Mouse (Mus musculus) thymus, adult 18-20 months (tissue): ENCODE measurements around the gene Gm17482.
A peak's percentile ranks its signal among the peaks of the same experiment; 100 is the strongest.
"Not testable (repeated sequence)": the region's sequence is repeated elsewhere in the genome, so short reads cannot be mapped to it uniquely, and the experiment has no call there.

Experiments used
- DNase-seq, 2 experiments: peaks; one replicate each; pipeline ENCODE4 v3.0.0; 2022; ENCODE audit warnings: mixed read lengths in 2 of 2

The Gm17482 gene

GRCm38 (mm10) chr6:115227043-115227442 lies at the start of gene Gm17482:
Gene Gm17482 (plus strand): TSS chr6:115227343.
- no peak for DNase-seq

- no peak for DNase-seq
Measured at GRCm38 (mm10) chr6:115178826-115179225, 48.3 kb upstream of the Gm17482 start.

- no peak for DNase-seq
Measured at GRCm38 (mm10) chr6:115181094-115181493, 46.0 kb upstream of the Gm17482 start.

GRCm38 (mm10) chr6:115191111-115191510 lies 36.0 kb upstream of the Gm17482 start:
- DNase-seq: no peak

- no peak for DNase-seq
Measured at GRCm38 (mm10) chr6:115200753-115201152, 26.4 kb upstream of the Gm17482 start.

GRCm38 (mm10) chr6:115203029-115203428 lies 24.1 kb upstream of the Gm17482 start:
- no peak for DNase-seq

GRCm38 (mm10) chr6:115210187-115210586 lies 17.0 kb upstream of the Gm17482 start:
- DNase-seq: no peak

- no peak for DNase-seq
Measured at GRCm38 (mm10) chr6:115210820-115211219, 16.3 kb upstream of the Gm17482 start.

GRCm38 (mm10) chr6:115212132-115212903 lies 14.8 kb upstream of the Gm17482 start:
- DNase-seq: no peak

GRCm38 (mm10) chr6:115213129-115213528 lies 14.0 kb upstream of the Gm17482 start:
- DNase-seq: no peak

GRCm38 (mm10) chr6:115221215-115221641 lies 5.9 kb upstream of the Gm17482 start:
- no peak for DNase-seq

GRCm38 (mm10) chr6:115225519-115225918 lies 1.6 kb upstream of the Gm17482 start:
- no peak for DNase-seq

GRCm38 (mm10) chr6:115227529-115227928 lies 386 bp downstream of the Gm17482 start:
- DNase-seq: peak in 1 of 2 experiments; percentile 31

GRCm38 (mm10) chr6:115230557-115230956 lies 3.4 kb downstream of the Gm17482 start:
- DNase-seq: no peak

- DNase-seq: no peak
Measured at GRCm38 (mm10) chr6:115231836-115232235, 4.7 kb downstream of the Gm17482 start.

GRCm38 (mm10) chr6:115232562-115232961 lies 5.4 kb downstream of the Gm17482 start:
- no peak for DNase-seq

- DNase-seq: no peak
Measured at GRCm38 (mm10) chr6:115238031-115239027, 11.2 kb downstream of the Gm17482 start.

- no peak for DNase-seq
Measured at GRCm38 (mm10) chr6:115239335-115239734, 12.2 kb downstream of the Gm17482 start.

GRCm38 (mm10) chr6:115240431-115240830 lies 13.3 kb downstream of the Gm17482 start:
- not testable (repeated sequence) for DNase-seq

GRCm38 (mm10) chr6:115241131-115241699 lies 14.1 kb downstream of the Gm17482 start:
- no peak for DNase-seq

GRCm38 (mm10) chr6:115241939-115242338 lies 14.8 kb downstream of the Gm17482 start:
- DNase-seq: no peak

GRCm38 (mm10) chr6:115244222-115244621 lies 17.1 kb downstream of the Gm17482 start:
- DNase-seq: no peak

GRCm38 (mm10) chr6:115245500-115246058 lies 18.4 kb downstream of the Gm17482 start:
- no peak for DNase-seq
